Mouse (Mus musculus): ENCODE results near the gene E2f8. TPM values are rescaled to one million over a fixed set of nuclear protein-coding genes. Genes with fewer than 3 reads are reported as not detected.

E2f8 gene
- total RNA-seq, 2 experiments from 2014 or later: 0.28 TPM

DNA sequence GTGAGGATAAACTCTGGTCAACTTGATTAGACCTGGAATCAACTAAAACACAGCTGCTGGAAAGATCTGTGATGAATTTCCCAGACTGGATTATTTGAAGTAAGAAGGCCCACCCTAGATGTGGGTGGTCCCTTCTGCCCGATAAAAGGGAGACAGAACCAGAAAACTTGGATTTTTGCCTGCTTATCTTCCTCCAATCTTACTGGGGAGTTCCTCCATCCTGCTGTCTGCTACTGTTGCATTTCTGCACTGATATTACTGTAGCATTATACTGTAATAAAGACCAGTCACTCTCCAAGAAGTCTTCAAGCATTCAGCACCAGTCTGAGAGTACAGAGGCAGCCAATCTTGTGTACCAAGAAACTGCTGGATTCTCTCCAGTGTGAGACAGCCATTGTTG is 23.1 kb downstream of the E2f8 start:
- DNase-seq (ENCODE audit: low spot score in 2 of 2): no peak

DNA sequence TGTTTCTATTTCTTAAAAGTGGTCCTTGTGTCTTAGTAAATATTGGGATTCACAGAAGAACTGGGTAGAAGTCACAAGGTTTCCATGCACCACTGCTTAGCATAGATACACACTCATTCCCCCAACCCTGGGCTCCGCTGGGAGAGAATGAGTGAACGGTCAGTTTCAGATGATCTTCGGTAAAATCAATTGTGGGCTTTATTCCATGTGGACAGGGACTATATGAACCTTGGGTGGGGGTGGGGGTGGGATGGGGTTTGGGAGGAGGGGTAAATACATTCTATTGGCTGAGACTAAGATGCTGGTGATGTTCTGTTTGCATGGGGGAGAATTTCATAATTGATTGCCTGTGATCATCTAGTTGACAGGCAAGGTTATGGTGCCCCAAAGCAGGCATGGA is 25.9 kb downstream of the E2f8 start:
- no peak for DNase-seq (ENCODE audit: low spot score in 2 of 2)

DNA sequence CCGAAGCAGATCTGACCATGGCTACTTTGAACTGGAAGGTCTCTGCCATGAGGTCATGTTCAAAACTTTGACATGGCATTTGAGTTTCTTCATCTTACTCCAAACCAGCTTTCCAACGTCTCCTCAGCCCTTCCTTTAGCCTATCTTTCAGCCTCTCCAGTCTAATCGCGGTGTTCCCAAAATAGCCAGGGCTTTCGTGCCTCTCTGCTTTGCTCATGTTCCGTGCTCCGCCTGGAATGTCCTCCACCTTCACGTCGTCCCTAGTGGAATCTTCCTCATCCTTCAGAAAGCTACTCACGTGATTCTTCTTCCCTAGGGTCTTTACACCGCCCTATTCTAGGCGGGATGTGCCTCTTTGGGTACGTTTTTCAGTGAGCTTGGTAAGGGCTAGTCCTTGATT is 27.9 kb downstream of the E2f8 start:
- no peak for DNase-seq (ENCODE audit: low spot score in 2 of 2)

GRCm38 (mm10) chr7:48851529-48852104 is 29.8 kb downstream of the E2f8 start:
- no peak for DNase-seq (ENCODE audit: low spot score in 2 of 2)

- no peak for DNase-seq (ENCODE audit: low spot score in 2 of 2)
These were observed 33.4 kb downstream of the E2f8 start, which contains the start of gene Csrp3 for GRCm38 (mm10) chr7:48847820-48848650. TSS of gene Csrp3 (minus strand) at chr7:48848033.

DNA sequence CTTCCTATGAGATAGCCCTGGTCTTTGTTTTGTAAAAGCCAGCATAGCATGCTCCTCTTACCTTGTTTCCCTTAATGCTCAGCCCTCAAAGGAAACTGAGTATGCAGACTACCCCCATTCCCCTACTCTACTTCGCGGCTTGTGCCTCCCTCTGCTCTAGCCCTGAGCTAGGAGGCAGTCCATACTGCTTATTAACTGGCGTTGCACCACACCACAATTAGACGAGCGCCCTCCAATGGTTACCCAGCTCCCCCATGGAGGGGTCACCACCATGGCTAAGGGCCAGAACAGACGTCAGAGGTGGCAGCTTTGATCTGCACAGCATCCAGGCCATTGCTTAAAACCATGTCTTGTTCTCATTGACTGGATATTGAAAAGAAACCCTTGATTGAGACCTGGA is 34.6 kb downstream of the E2f8 start:
- no peak for DNase-seq (ENCODE audit: low spot score in 2 of 2)

- no peak for DNase-seq (ENCODE audit: low spot score in 2 of 2)
These were observed 36.0 kb downstream of the E2f8 start for GRCm38 (mm10) chr7:48845213-48845973.

GRCm38 (mm10) chr7:48843541-48843940 is 37.9 kb downstream of the E2f8 start:
- DNase-seq (ENCODE audit: low spot score in 2 of 2): no peak

- no peak for DNase-seq (ENCODE audit: low spot score in 2 of 2)
These were observed 39.0 kb downstream of the E2f8 start for GRCm38 (mm10) chr7:48842353-48842752.

- DNase-seq (ENCODE audit: low spot score in 2 of 2): no peak
These were observed 39.9 kb downstream of the E2f8 start for GRCm38 (mm10) chr7:48841538-48841937.

- DNase-seq (ENCODE audit: low spot score in 2 of 2): no peak
These were observed 40.9 kb downstream of the E2f8 start for GRCm38 (mm10) chr7:48840545-48840944.

DNA sequence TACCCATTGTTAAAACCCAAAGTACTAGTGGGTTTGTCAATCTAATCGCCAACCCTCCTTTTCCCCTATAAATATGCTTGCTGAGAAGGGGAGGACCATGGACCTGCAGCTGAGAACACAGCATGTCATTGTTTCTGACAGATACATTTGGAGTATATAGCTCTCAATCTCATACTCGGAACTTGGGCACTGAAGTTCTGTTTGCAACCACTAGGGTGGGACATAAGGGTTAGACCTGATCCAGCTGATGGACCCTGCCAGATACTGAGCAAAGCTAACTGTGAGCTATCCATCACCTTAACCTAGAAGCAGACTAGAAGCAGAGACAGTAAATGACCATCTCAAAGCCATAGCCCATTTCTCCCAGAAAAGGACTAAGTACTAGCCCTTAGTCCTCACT is 43.0 kb downstream of the E2f8 start:
- DNase-seq (ENCODE audit: low spot score in 2 of 2): no peak

DNA sequence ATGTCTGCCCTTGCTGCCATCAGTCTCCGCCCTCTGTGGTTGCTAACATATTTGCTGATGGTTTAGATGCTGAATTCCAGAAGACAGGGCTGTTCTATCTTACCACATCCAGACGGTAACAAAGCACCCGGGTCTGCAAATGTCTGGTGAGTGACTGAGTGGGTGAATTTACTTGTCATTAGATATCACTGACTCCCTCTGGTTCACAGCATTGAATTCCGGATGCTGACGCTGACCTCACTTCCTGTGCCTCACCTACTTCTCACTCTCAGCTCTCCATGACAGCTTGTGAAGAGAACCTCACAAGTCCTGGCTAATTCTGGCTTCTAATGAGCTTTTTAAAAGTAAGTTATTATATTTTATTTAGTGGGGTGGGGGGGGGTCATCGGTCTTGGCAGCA is 44.4 kb downstream of the E2f8 start:
- DNase-seq (ENCODE audit: low spot score in 2 of 2): no peak

GRCm38 (mm10) chr7:48834989-48835626 is 46.3 kb downstream of the E2f8 start:
- no peak for DNase-seq (ENCODE audit: low spot score in 2 of 2)

DNA sequence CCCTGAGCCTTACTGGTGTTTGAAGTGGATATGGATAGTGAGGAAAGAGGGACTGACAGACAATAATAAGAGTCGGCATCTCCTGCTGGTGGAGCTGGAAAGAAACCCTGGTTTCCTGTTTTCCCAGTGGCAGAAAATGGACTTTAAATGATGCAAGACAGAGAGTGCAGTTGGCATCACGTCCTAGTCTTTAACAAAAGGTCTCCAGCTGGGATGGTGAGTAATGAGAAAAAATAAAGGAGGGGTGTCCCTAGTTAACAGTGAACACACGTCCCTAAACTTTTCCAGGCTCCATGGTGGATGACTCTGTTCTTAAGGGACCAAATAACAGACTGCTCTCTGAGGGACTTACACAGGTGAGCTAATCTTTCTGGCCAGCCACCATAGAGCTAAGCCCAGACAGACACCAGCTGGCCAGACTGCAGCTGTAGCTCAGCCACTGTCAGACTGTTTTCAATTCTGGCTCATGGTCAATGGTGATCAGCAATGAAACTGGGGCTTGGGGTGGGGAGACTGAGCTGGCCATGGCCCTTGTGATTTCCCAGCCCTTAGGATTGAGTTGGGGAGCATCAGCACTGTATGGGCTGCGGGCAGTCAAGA is 46.9 kb downstream of the E2f8 start:
- DNase-seq (ENCODE audit: low spot score in 2 of 2): no peak

DNA sequence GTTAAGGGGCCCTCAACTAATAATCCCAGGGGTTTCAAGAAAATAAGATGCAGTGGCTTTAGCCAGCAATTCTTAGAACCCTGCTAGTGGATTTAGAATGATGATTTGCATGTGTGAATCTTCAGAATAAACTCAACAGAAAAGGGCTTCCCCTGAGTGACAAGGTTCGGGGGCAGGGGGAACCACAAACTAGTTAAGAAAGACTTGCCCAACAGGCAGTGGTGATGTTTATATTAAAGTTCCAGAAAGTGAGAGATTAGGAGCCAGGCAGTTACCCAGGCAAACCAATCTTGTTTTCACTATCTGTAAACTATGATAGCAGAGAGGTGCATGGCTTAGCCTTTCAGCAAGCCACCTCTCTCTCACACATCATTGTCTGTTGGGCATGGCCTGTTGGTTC is 48.7 kb downstream of the E2f8 start:
- DNase-seq (ENCODE audit: low spot score in 2 of 2): no peak

GRCm38 (mm10) chr7:48830395-48830794 is 51.0 kb downstream of the E2f8 start:
- DNase-seq (ENCODE audit: low spot score in 2 of 2): no peak

DNA sequence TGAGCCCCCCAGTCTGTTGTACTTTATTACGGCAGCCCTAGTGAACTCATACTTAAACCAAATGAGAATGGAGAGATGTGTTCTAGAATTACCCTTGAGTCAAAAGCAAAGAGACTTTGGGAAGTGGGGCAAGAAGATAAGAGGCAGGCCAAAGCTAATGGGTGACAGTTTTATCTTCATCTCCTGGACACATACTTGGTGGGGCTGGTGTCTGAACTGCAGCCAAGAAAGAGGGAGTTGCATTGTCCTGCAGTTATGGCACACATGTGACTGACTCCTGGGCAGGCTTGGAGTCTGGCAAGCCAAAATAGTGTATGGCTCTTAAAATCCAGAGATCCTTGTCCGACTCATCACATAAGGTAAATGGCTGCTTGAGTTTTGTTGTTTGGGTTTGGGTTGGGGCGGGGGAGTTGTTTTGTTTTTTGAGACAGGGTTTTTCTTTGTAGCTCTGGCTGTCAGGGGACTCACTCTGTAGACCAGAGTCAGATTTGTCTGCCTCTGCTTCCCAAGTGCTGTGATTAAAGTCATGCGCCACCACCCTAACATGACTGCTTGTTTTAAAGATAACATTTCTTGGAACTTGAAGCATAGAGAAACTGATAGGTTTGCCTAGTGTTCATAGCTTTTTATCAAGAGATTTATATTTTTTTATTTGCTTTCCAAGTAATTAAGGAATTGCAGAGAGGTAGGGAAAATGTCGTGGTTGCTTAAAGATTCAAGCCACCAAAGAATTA is 52.1 kb downstream of the E2f8 start:
- DNase-seq (ENCODE audit: low spot score in 2 of 2): no peak

- DNase-seq (ENCODE audit: low spot score in 2 of 2): no peak
These were observed 56.2 kb downstream of the E2f8 start for GRCm38 (mm10) chr7:48825170-48825569.

DNA sequence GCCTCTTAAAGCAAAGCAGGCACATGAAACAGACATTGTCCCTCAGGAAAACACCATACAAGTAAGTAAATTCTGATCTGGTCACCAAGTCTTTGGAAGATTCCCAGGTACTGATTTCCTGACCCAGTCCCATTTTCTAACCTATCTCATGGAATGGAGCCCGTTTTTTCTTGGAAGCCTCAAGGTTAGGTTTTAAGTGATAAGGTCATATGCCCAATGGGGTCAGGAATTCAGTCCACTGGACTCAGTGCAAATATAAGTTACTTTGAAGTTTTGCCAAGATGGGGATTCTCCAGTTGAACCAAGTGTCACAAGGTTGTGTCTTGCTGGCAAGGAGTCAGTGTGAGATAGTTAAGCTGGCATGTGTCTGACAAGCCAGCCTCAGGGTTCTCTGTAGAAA is 56.7 kb downstream of the E2f8 start:
- DNase-seq (ENCODE audit: low spot score in 2 of 2): no peak

DNA sequence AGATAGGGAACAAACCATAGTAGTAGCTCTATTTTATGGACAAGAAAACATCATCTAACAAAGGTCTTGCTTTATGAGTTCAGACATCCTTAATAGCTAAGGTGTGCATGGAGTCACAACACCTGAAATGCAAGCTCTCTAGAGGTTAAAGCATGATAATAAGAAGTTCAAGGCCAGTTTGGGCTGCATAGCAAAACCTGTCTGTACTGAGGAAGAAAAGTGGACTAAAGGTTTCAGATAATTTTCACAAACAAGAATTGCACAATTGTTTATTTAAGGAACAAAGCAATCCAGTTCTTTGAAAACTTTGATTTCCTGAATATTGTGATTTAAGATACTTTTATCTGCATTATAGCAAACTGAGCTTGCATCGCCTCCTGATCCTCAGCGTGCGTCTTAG is 57.8 kb downstream of the E2f8 start:
- DNase-seq (ENCODE audit: low spot score in 2 of 2): no peak

Data from left cerebral cortex, adult 18-20 months (tissue).